Mouse (Mus musculus) heart, postnatal 0 days (tissue): Measurements from ENCODE around the gene 4932438H23Rik.

Source experiments
- CTCF ChIP-seq: IDR thresholded peaks from 2 replicates; pipeline ENCODE4 v1.5.1; 2016; ENCODE audit warnings: antibody characterized with exemption, control low read depth, low read depth
- EP300 ChIP-seq: IDR thresholded peaks from 2 replicates; pipeline ENCODE4 v1.6.1; 2016; ENCODE audit warnings: antibody characterized with exemption, low read depth

DNA sequence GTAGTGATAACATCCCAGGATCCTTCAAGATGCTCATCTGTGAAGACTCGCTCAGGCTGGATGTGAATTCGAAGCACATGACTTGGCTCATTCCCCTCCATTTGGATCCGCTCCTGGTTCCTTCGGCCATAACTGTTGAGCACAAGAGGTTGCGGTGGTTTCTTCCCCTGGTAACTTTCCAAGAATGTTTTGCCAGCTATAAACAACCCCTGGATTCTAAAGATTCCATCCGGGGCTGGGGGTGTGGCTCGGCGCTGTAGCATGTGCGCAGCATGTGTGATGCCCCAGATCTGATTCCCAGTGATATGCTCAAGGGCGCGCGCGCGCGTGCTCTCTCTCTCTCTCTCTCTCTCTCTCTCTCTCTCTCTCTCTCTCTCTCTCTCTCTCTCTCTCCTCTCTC, 35.0 kb upstream of the 4932438H23Rik start:
- TF ChIP-seq CTCF (no peak), EP300 (no peak)
